8 mouse cellular contexts compared by ENCODE assay signal in the genomic region with DNA sequence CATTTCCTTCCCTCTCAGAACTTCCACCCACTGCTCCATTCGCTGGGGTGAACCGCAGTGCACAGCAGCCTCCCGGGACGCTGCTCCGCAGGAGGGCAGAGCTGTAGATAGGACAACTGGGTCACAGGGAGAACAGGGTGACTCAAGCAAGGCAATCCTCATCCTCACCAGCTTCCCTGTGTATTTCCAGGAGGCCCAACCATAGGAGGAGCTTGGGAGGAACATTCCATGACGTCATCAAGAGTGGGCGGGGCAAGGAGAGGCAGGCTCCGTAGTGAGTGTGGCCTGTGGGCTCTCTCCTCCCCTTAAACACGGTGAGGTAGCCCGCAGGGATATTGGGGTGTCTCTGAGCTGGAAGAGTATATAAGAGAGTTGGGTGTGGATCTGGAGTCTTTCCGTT. TPM values are rescaled to one million over a fixed set of nuclear protein-coding genes. Genes with fewer than 3 reads are reported as not detected.
DNase-seq lines count a peak whose midpoint lies in the region; ATAC-seq lines count a peak whose summit lies in the region.

No protein-coding gene starts in this region.

- WGBS in hindbrain, embryonic 10.5 days, result 31% methylated on average over 11 of the region's 11 CpGs
- 37% methylated on average over 11 of the region's 11 CpGs for WGBS in hindbrain, embryonic 12.5 days

- no peak overlapping the region for H3K4me2 ChIP-seq in hindbrain, embryonic 12.5 days (replicated peaks)

- no peak overlapping the region for H3K9ac ChIP-seq in hindbrain, embryonic 12.5 days

- no peak for ATAC-seq in hindbrain, embryonic 12.5 days (ENCODE audit: low FRiP score)

- DNase-seq in hindbrain, embryonic 10.5 days (ENCODE audit: low spot score), result peak; percentile 69
- peak; percentile 2 for DNase-seq in c-Kit-positive CD71-negative TER-119-negative erythroid progenitor cells, embryonic 14.5 days (ENCODE audit: low read depth)
- DNase-seq in frontal cortex, adult 2 months (ENCODE audit: extremely low spot score in 1 of 2, low spot score in 1 of 2), result peak; percentile 36 to 80
- DNase-seq in left cerebral cortex, adult 11 months (ENCODE audit: low spot score), result peak; percentile 46
- DNase-seq in neural tube, embryonic 10.5 days (ENCODE audit: extremely low spot score, low spot score), result peak; percentile 58
- no peak for DNase-seq in Muller cell, postnatal 12 days (ENCODE audit: inconsistent ontology term)
- DNase-seq in T-cell, adult 2 months (ENCODE audit: low spot score), result no peak

- peaks cover 21% of the 10 kb centered on the region for H3K4me1 ChIP-seq in hindbrain, embryonic 10.5 days (replicated peaks)
- peaks cover 7% of the 10 kb centered on the region for H3K4me1 ChIP-seq in hindbrain, embryonic 12.5 days

- peaks cover 15% of the 10 kb centered on the region; the same call in 1 of the 2 replicates for H3K27me3 ChIP-seq in hindbrain, embryonic 10.5 days (ENCODE audit: insufficient read depth, poor library complexity, severe bottlenecking)
- no peaks in the 10 kb centered on the region for H3K27me3 ChIP-seq in hindbrain, embryonic 12.5 days

- peak overlapping the region; percentile 62 for H3K27ac ChIP-seq in hindbrain, embryonic 10.5 days
- H3K27ac ChIP-seq in hindbrain, embryonic 12.5 days, result no peak overlapping the region

- H3K9me3 ChIP-seq in hindbrain, embryonic 10.5 days, result no peaks in the 10 kb centered on the region
- no peaks in the 10 kb centered on the region for H3K9me3 ChIP-seq in hindbrain, embryonic 12.5 days (replicated peaks)

- no peaks in the 10 kb centered on the region for H3K36me3 ChIP-seq in hindbrain, embryonic 10.5 days
- no peaks in the 10 kb centered on the region for H3K36me3 ChIP-seq in hindbrain, embryonic 12.5 days

- H3K4me3 ChIP-seq in hindbrain, embryonic 10.5 days, result no peak overlapping the region
- no peak overlapping the region for H3K4me3 ChIP-seq in hindbrain, embryonic 12.5 days

RNA-seq across cellular contexts. Expression of a gene that starts 44.3 kb away (rescaled TPM):
- 0.14 TPM in 1 of 2 replicates, not detected in the other for polyA plus RNA-seq in hindbrain, embryonic 10.5 days (2016; fragmentation: Nextera tagmentation; extraction: Ambion mirVana)
- polyA plus RNA-seq in hindbrain, embryonic 12.5 days (2016; fragmentation: Nextera tagmentation; extraction: Ambion mirVana), result 0.37 and 0.64 TPM in 2 replicates
- polyA plus RNA-seq in frontal cortex, adult 2 months (2012; rRNA removed), result not detected in 2 replicates

Comparison
In these comparisons a context has a peak if more than half of its experiments do, and no peak if none do; other contexts are left out.
1. DNase-seq: peak in hindbrain, embryonic 10.5 days (single experiment), c-Kit-positive CD71-negative TER-119-negative erythroid progenitor cells, embryonic 14.5 days (single experiment), frontal cortex, adult 2 months (2 of 2), left cerebral cortex, adult 11 months (single experiment) and neural tube, embryonic 10.5 days (single experiment); none in Muller cell, postnatal 12 days (single experiment) and T-cell, adult 2 months (single experiment).